Mouse (Mus musculus): ENCODE data around the gene Shroom3.

- TF ChIP-seq GATA1 (IDR thresholded peaks at IDR 0.05; ENCODE audit: borderline replicate concordance, low read length) (no peak), FLI1 (IDR thresholded peaks at IDR 0.05; ENCODE audit: low read length) (no peak)
Measured at GRCm38 (mm10) chr5:92935883-92936282, 252.6 kb downstream of the Shroom3 start.
